ENCODE assay signal across 24 mouse cellular contexts in genomic region chr14:121795536-121795935, GRCm38 (mm10). TPM values are rescaled to one million over a fixed set of nuclear protein-coding genes. Genes with fewer than 3 reads are reported as not detected.
DNase-seq lines count a peak whose midpoint lies in the region; ATAC-seq lines count a peak whose summit lies in the region.
"Had no signal": no experiment of that assay in that cellular context is flagged by ENCODE, and none has a peak within 500 bp of the region (broad histone marks: within the 10 kb centered on the region; RNA-seq: fewer than 3 reads in every experiment).

No protein-coding gene starts in this region.

- DNase-seq in heart, embryonic 10.5 days (ENCODE audit: low spot score): peak; percentile 60
- no peak for DNase-seq in heart, postnatal 25 days (ENCODE audit: low spot score)
- DNase-seq in cerebellum, adult 11 months: peak; percentile 80
- DNase-seq in cerebellum, adult 9-10 months: peak; percentile 93
- DNase-seq in intestine, embryonic 14.5 days (ENCODE audit: low spot score): no peak
- DNase-seq in adrenal gland, postnatal 10 days: no peak
- DNase-seq in midbrain, embryonic 11.5 days (ENCODE audit: low spot score, missing footprints): no peak
- no peak for DNase-seq in gastrocnemius, postnatal 36 days
- DNase-seq: adrenal gland, postnatal 36 days; gastrocnemius, postnatal 10 days; heart, postnatal 4 days; kidney, adult 9 months; lung, embryonic 14.5 days; midbrain, embryonic 14.5 days; thymus, postnatal 14 days had no signal

- 0 out of 2 replicates have a peak overlapping the region, but pooled peaks have one; percentile 72 for H3K9ac ChIP-seq in intestine, embryonic 14.5 days (ENCODE audit: low read length)
- no peak overlapping the region for H3K9ac ChIP-seq in midbrain, embryonic 11.5 days (ENCODE audit: low read length)
- H3K9ac ChIP-seq: heart, embryonic 13.5 days; liver, embryonic 12.5 days; lung, embryonic 14.5 days; neural tube, embryonic 15.5 days had no signal

- no peaks in the 10 kb centered on the region for H3K9me3 ChIP-seq in heart, embryonic 10.5 days
- H3K9me3 ChIP-seq in intestine, embryonic 14.5 days (ENCODE audit: control insufficient read depth, low read length): no peaks in the 10 kb centered on the region
- H3K9me3 ChIP-seq in midbrain, embryonic 11.5 days (ENCODE audit: control insufficient read depth, low read length): no peaks in the 10 kb centered on the region
- H3K9me3 ChIP-seq: heart, embryonic 13.5 days; liver, embryonic 12.5 days; neural tube, embryonic 15.5 days had no signal

- 77% methylated on average over 7 of the region's 7 CpGs for WGBS in heart, embryonic 10.5 days
- WGBS in intestine, embryonic 14.5 days: 55% methylated on average over 7 of the region's 7 CpGs
- WGBS in midbrain, embryonic 11.5 days: 84% methylated on average over 7 of the region's 7 CpGs

- no peaks in the 10 kb centered on the region for H3K36me3 ChIP-seq in heart, embryonic 10.5 days
- H3K36me3 ChIP-seq in intestine, embryonic 14.5 days (ENCODE audit: control insufficient read depth, insufficient read depth, low read length): no peaks in the 10 kb centered on the region
- no peaks in the 10 kb centered on the region for H3K36me3 ChIP-seq in midbrain, embryonic 11.5 days (ENCODE audit: control insufficient read depth, insufficient read depth, low read length)
- H3K36me3 ChIP-seq: heart, embryonic 13.5 days; liver, embryonic 12.5 days; neural tube, embryonic 15.5 days had no signal

- no peak overlapping the region for H3K27ac ChIP-seq in heart, embryonic 10.5 days
- H3K27ac ChIP-seq in intestine, embryonic 14.5 days (ENCODE audit: low read depth): no peak overlapping the region; the same call in 1 of the 2 replicates
- H3K27ac ChIP-seq in midbrain, embryonic 11.5 days (ENCODE audit: low read depth, low read length): no peak overlapping the region
- H3K27ac ChIP-seq: heart, embryonic 13.5 days; hindbrain, postnatal 0 days; liver, embryonic 12.5 days; neural tube, embryonic 15.5 days had no signal

- peaks cover 21% of the 10 kb centered on the region for H3K4me1 ChIP-seq in heart, embryonic 10.5 days
- H3K4me1 ChIP-seq in intestine, embryonic 14.5 days (replicated peaks; ENCODE audit: control insufficient read depth, insufficient read depth, low read length): peaks cover 3% of the 10 kb centered on the region; the same call in 1 of the 2 replicates
- no peaks in the 10 kb centered on the region; the same call in 1 of the 2 replicates for H3K4me1 ChIP-seq in midbrain, embryonic 11.5 days (ENCODE audit: control insufficient read depth, insufficient read depth, low read length)

- H3K4me2 ChIP-seq in intestine, embryonic 14.5 days (ENCODE audit: low read length): peak overlapping the region; percentile 97
- H3K4me2 ChIP-seq in midbrain, embryonic 11.5 days: no peak overlapping the region
- H3K4me2 ChIP-seq: liver, embryonic 12.5 days had no signal

- intact Hi-C loops in heart, postnatal 25 days (cut with DNase I): loop anchor here (5.0 kb wide), 1 partner anchor 98 kb away; no protein-coding TSS in a partner anchor
- intact Hi-C loops in gastrocnemius, postnatal 36 days (cut with DNase I): no loop called here

- ATAC-seq in intestine, embryonic 14.5 days (replicated peaks; ENCODE audit: low FRiP score, low TSS enrichment, low read depth): no peak
- no peak for ATAC-seq in midbrain, embryonic 11.5 days (ENCODE audit: low FRiP score)
- ATAC-seq: activated CD4-positive, CD25-positive, alpha-beta regulatory T cell, adult 4 months; forebrain, embryonic 16.5 days; hindbrain, postnatal 0 days; liver, embryonic 12.5 days; Patski had no signal

- H3K4me3 ChIP-seq in heart, embryonic 10.5 days: no peak overlapping the region
- H3K4me3 ChIP-seq in intestine, embryonic 14.5 days (ENCODE audit: low read depth, low read length): peak overlapping the region; percentile 73
- H3K4me3 ChIP-seq in midbrain, embryonic 11.5 days (ENCODE audit: low read depth, low read length): no peak overlapping the region
- H3K4me3 ChIP-seq: erythroblast, embryonic 14.5 days; liver, embryonic 12.5 days; myocyte; neural tube, embryonic 15.5 days had no signal

- peaks cover 16% of the 10 kb centered on the region; the same call in 1 of the 2 replicates for H3K27me3 ChIP-seq in heart, embryonic 10.5 days (ENCODE audit: insufficient read depth, poor library complexity, severe bottlenecking)
- H3K27me3 ChIP-seq in intestine, embryonic 14.5 days (replicated peaks; ENCODE audit: control insufficient read depth, insufficient read depth, low read length): no peaks in the 10 kb centered on the region
- H3K27me3 ChIP-seq in midbrain, embryonic 11.5 days (ENCODE audit: control insufficient read depth, insufficient read depth, low read length): peaks cover 25% of the 10 kb centered on the region
- H3K27me3 ChIP-seq: Patski had no signal

RNA-seq across cellular contexts. Expression of gene Dock9, which starts 2.1 kb away (rescaled TPM):
- polyA plus RNA-seq in heart, embryonic 10.5 days (2016; fragmentation: Nextera tagmentation; extraction: Ambion mirVana): 5.4 and 6.6 TPM in 2 replicates
- 10 to 100 TPM; 28.7 to 34.2 TPM for total RNA-seq in heart, postnatal 25 days (2021)
- polyA plus RNA-seq in intestine, embryonic 14.5 days (2014; fragmentation: Nextera tagmentation; extraction: Ambion mirVana): 34.8 and 42.7 TPM in 2 replicates
- total RNA-seq in adrenal gland, postnatal 10 days (2021): 10 to 100 TPM; 32.3 to 40.2 TPM
- 4.1 and 4.2 TPM in 2 replicates for polyA plus RNA-seq in midbrain, embryonic 11.5 days (2014; fragmentation: Nextera tagmentation; extraction: Ambion mirVana)
- 10 to 100 TPM; 14.9 to 18.2 TPM for total RNA-seq in gastrocnemius, postnatal 36 days (2021)

Comparison
In these comparisons a context has a peak if more than half of its experiments do, and no peak if none do; other contexts are left out.
1. DNase-seq: peak in heart, embryonic 10.5 days (single experiment), cerebellum, adult 11 months (single experiment) and cerebellum, adult 9-10 months (single experiment); none in heart, postnatal 25 days (single experiment), intestine, embryonic 14.5 days (single experiment), adrenal gland, postnatal 10 days (single experiment), midbrain, embryonic 11.5 days (single experiment) and gastrocnemius, postnatal 36 days (0 of 2).